Mouse (Mus musculus) layer of hippocampus, adult 8-10 months (tissue): ENCODE measurements at regions not wholly inside any gene's neighbourhood (a gene's known extent, or its start where the extent isn't known, plus 50 kb on each side); places are given as distances from the start of the nearest gene placed in this dataset.

Experiments used
- DNase-seq, 2 experiments: peaks; one replicate each; pipeline ENCODE4 v3.0.0; 2022; ENCODE audit warnings: low spot score in 2 of 2

- DNase-seq: no peak
These were observed 81.0 kb downstream of the Maf start for GRCm38 (mm10) chr8:115626396-115627136.

- no peak for DNase-seq
These were observed 82.5 kb downstream of the Maf start for GRCm38 (mm10) chr8:115625072-115625471.

GRCm38 (mm10) chr8:115618049-115618760 is 89.4 kb downstream of the Maf start:
- peak in 1 of 2 experiments; percentile 8 for DNase-seq

GRCm38 (mm10) chr8:115616871-115617605 is 90.6 kb downstream of the Maf start:
- DNase-seq: no peak

- no peak for DNase-seq
These were observed 93.5 kb downstream of the Maf start for GRCm38 (mm10) chr8:115613946-115614584.

GRCm38 (mm10) chr8:115612119-115612518 is 95.5 kb downstream of the Maf start:
- no peak for DNase-seq

GRCm38 (mm10) chr8:115599771-115600170 is 107.8 kb downstream of the Maf start:
- no peak for DNase-seq

GRCm38 (mm10) chr8:115597226-115597953 is 110.2 kb downstream of the Maf start:
- DNase-seq: peak in 1 of 2 experiments; percentile 17

GRCm38 (mm10) chr8:115589721-115590120 is 117.9 kb downstream of the Maf start:
- DNase-seq: no peak

- DNase-seq: no peak
These were observed 118.5 kb downstream of the Maf start for GRCm38 (mm10) chr8:115589076-115589475.

GRCm38 (mm10) chr8:115584311-115584907 is 123.2 kb downstream of the Maf start:
- DNase-seq: no peak

- no peak for DNase-seq
These were observed 124.4 kb downstream of the Maf start for GRCm38 (mm10) chr8:115583221-115583620.

GRCm38 (mm10) chr8:115581940-115582517 is 125.6 kb downstream of the Maf start:
- DNase-seq: no peak

GRCm38 (mm10) chr8:115568394-115568793 is 139.2 kb downstream of the Maf start:
- no peak for DNase-seq

GRCm38 (mm10) chr8:115565768-115566167 is 141.8 kb downstream of the Maf start:
- DNase-seq: no peak

GRCm38 (mm10) chr8:115562362-115562761 is 145.2 kb downstream of the Maf start:
- DNase-seq: no peak

- no peak for DNase-seq
These were observed 146.3 kb downstream of the Maf start for GRCm38 (mm10) chr8:115560985-115561916.

GRCm38 (mm10) chr8:115555452-115555851 is 152.1 kb downstream of the Maf start:
- DNase-seq: no peak

- DNase-seq: no peak
These were observed 153.4 kb downstream of the Maf start for GRCm38 (mm10) chr8:115554185-115554584.
